Mouse (Mus musculus): ENCODE data around the gene Gm49601. TPM values are rescaled to one million over a fixed set of nuclear protein-coding genes. Genes with fewer than 3 reads are reported as not detected.
A peak's percentile ranks its signal among the peaks of the same experiment; 100 is the strongest.

Gene Gm49601
- polyA plus RNA-seq, 1 experiment from 2014 or later: 4.5 TPM

DNA sequence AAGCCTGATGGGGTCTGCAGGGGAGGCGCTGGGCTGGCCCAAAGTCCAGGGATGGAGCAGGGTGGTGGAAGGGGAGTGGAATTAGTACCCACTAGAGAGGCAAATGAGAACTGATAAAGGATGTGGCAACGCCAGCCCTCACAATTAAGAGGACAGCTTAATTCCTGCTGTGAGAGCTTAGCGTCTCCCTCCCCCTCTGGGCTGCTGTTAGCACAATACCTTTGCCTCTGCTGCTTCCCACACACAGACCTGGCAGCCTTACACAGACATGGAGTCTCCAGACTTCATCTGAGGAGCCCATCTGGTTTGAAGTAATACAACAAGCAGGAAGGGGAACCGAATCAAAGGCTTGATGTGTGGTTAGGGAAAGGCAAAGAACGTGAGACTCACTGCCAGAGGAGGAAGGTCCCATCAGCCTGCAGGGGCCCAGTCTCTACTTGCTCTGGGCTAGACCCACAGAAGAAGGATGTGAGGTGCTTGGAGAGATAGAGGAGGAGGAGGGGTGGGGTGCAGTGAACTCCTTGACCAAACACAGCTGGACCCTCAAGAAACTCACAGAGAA is 48.5 kb downstream of the Gm49601 start:
- ATAC-seq (ENCODE audit: insufficient number of reproducible peaks, insufficient read depth, low FRiP score, low TSS enrichment, low read depth): no peak

DNA sequence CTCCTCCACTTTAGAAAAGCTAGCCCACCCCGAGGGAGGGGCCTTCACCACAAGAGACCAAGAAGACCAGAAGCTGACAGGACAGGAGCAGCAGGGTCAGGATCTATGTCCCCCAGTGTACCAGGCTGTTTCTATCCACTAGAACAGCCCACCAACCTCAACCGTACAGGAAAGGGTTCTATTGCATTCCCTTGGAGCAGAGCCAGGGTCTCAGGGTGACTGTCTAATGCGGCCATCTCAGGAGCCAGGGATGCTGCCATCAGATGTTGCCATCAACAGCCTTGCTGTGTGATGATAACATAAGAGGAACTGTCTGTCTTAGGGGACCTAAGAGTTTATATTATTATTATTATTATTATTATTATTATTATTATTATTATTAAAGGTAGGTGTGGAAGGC is 49.2 kb downstream of the Gm49601 start:
- no peak overlapping the region for H3K9ac ChIP-seq
- H3K4me1 ChIP-seq: peaks cover 28% of the 10 kb centered on the region
- no peak for ATAC-seq (ENCODE audit: insufficient number of reproducible peaks, insufficient read depth, low FRiP score, low TSS enrichment, low read depth)
- H3K9me3 ChIP-seq: no peaks in the 10 kb centered on the region
- no peak overlapping the region for H3K4me3 ChIP-seq
- H3K27ac ChIP-seq: no peak overlapping the region
- H3K4me2 ChIP-seq: no peak overlapping the region
- 46% methylated on average over 3 of the region's 3 CpGs for WGBS
- H3K36me3 ChIP-seq: no peaks in the 10 kb centered on the region
- peaks cover 43% of the 10 kb centered on the region for H3K27me3 ChIP-seq

More for the DNA sequence above, 48.5 kb downstream of the Gm49601 start:
- Histone ChIP-seq H3K4me1 (peaks cover 34% of the 10 kb centered on the region), H3K4me2 (no peak overlapping the region), H3K9me3 (no peaks in the 10 kb centered on the region), H3K36me3 (no peaks in the 10 kb centered on the region), H3K27me3 (peaks cover 49% of the 10 kb centered on the region), H3K4me3 (no peak overlapping the region), H3K9ac (0 out of 2 replicates have a peak overlapping the region, but pooled peaks have one; percentile 27), H3K27ac (no peak overlapping the region)
- WGBS: 6% methylated on average over 5 of the region's 5 CpGs

DNA sequence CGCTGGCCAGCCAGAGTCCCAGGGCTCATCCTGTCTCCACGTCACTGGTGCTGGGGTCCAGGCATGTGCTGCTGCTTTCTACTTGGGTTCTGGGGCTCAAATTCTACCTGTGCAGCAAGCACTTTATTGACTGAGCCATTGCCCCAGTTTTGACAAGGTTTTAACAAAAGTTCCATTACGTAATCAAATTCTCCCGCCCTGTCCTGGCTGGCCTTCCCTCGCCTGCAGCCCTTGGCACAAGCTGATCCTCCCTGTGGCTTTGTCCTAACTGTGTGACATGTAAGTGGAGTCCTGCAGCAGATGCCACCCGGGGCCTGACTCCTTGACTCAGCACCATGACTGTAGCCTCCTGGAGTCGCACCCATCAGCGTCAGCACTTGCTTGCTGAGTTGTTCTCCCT is 52.0 kb downstream of the Gm49601 start:
- WGBS: 72% methylated on average over 8 of the region's 8 CpGs

More for the DNA sequence above, 52.0 kb downstream of the Gm49601 start:
- Histone ChIP-seq H3K4me3 (no peak overlapping the region), H3K9ac (no peak overlapping the region), H3K4me2 (no peak overlapping the region), H3K27me3 (peaks cover 14% of the 10 kb centered on the region), H3K27ac (no peak overlapping the region), H3K9me3 (no peaks in the 10 kb centered on the region), H3K36me3 (no peaks in the 10 kb centered on the region), H3K4me1 (peaks cover 18% of the 10 kb centered on the region)
- ATAC-seq (ENCODE audit: insufficient number of reproducible peaks, insufficient read depth, low FRiP score, low TSS enrichment, low read depth): no peak

Other genes starting within 250 kb of the Gm49601 start
- 14.9 and 17.7 TPM in 2 replicates for gene Txnrd2, start 200.0 kb downstream of the Gm49601 start, polyA plus RNA-seq (2015; fragmentation: Nextera tagmentation; extraction: Ambion mirVana)
- 73.9 and 78.8 TPM in 2 replicates for gene Comt, start 199.6 kb downstream of the Gm49601 start, polyA plus RNA-seq (2015; fragmentation: Nextera tagmentation; extraction: Ambion mirVana)
- 19.7 and 20.3 TPM in 2 replicates for gene Gnb1l, start 127.7 kb downstream of the Gm49601 start, polyA plus RNA-seq (2015; fragmentation: Nextera tagmentation; extraction: Ambion mirVana)
- gene Rtl10, start 127.5 kb downstream of the Gm49601 start, polyA plus RNA-seq (2015; fragmentation: Nextera tagmentation; extraction: Ambion mirVana): 5.4 and 5.5 TPM in 2 replicates
- gene Tbx1, start 35.8 kb downstream of the Gm49601 start, polyA plus RNA-seq (2015; fragmentation: Nextera tagmentation; extraction: Ambion mirVana): 7.9 and 8.3 TPM in 2 replicates
- gene Gp1bb, start 4.0 kb downstream of the Gm49601 start, polyA plus RNA-seq (2015; fragmentation: Nextera tagmentation; extraction: Ambion mirVana): 2.2 and 3.2 TPM in 2 replicates
- gene Sept5, start 3.5 kb upstream of the Gm49601 start, polyA plus RNA-seq (2015; fragmentation: Nextera tagmentation; extraction: Ambion mirVana): 39.7 and 45.9 TPM in 2 replicates
- 27.8 and 29.6 TPM in 2 replicates for gene Cldn5, start 150.4 kb upstream of the Gm49601 start, polyA plus RNA-seq (2015; fragmentation: Nextera tagmentation; extraction: Ambion mirVana)
- gene Ufd1, start 185.4 kb upstream of the Gm49601 start, polyA plus RNA-seq (2015; fragmentation: Nextera tagmentation; extraction: Ambion mirVana): 116 and 119 TPM in 2 replicates
- gene Cdc45, start 185.6 kb upstream of the Gm49601 start, polyA plus RNA-seq (2015; fragmentation: Nextera tagmentation; extraction: Ambion mirVana): 47.5 and 47.8 TPM in 2 replicates
- 44.1 and 49.3 TPM in 2 replicates for gene 2510002D24Rik, start 210.2 kb upstream of the Gm49601 start, polyA plus RNA-seq (2015; fragmentation: Nextera tagmentation; extraction: Ambion mirVana)
- gene Gm28539, start 210.2 kb upstream of the Gm49601 start, polyA plus RNA-seq (2015; fragmentation: Nextera tagmentation; extraction: Ambion mirVana): not detected in 2 replicates

All from embryonic facial prominence, embryonic 13.5 days (tissue).